Mouse (Mus musculus): Measurements from ENCODE around the gene Nol6.

Nol6 gene

GRCm38 (mm10) chr4:41124180-41124951 is at the start of gene Nol6:
Nol6 (minus strand) TSS chr4:41124455.
- DNase-seq (ENCODE audit: extremely low read depth, low read depth): peak; percentile 99

GRCm38 (mm10) chr4:41170970-41171369 is 46.7 kb upstream of the Nol6 start:
- DNase-seq (ENCODE audit: extremely low read depth, low read depth): no peak

- no peak for DNase-seq (ENCODE audit: extremely low read depth, low read depth)
Measured at GRCm38 (mm10) chr4:41165693-41166475, 41.6 kb upstream of the Nol6 start.

GRCm38 (mm10) chr4:41164974-41165373 is 40.7 kb upstream of the Nol6 start:
- DNase-seq (ENCODE audit: extremely low read depth, low read depth): no peak

GRCm38 (mm10) chr4:41161232-41161631 is 37.0 kb upstream of the Nol6 start:
- no peak for DNase-seq (ENCODE audit: extremely low read depth, low read depth)

DNA sequence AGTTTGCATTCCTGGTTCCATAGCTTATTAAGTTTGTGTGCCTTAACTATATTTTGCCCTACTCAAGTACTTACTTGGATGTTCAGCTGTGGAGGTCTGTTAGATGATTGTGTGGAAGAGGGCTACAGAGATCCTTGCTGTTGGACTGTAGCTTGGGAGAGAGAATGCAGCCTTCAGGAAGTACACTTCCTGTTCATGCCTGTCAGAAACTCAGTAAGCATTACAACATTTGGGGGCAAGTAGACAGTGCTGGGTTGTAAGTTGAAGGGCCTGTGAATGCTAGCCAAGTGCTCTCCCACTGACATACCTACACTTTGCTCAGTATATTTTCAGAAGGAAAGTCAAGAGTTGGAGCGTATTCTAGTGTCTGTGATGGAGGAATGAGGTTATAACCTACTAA is 34.0 kb upstream of the Nol6 start:
- DNase-seq (ENCODE audit: extremely low read depth, low read depth): no peak

DNA sequence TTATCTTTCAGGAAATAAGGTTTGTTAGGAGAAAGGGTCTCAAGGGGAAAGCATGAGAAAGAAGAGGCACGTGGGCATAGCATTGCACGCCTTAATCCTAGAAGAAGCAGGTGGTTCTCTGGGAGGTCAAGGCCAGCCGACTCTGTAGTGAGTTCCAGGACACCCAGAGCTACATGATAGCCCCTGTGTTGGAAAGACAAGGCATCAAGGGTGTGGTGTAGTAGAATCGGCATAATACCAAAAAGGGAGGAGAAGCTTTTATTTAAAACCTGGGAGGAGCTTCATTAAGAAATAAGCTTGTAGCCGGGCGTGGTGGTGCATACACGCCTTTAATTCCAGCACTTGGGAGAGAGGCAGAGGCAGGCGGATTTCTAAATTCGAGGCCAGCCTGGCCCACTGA is 32.7 kb upstream of the Nol6 start:
- no peak for DNase-seq (ENCODE audit: extremely low read depth, low read depth)

DNA sequence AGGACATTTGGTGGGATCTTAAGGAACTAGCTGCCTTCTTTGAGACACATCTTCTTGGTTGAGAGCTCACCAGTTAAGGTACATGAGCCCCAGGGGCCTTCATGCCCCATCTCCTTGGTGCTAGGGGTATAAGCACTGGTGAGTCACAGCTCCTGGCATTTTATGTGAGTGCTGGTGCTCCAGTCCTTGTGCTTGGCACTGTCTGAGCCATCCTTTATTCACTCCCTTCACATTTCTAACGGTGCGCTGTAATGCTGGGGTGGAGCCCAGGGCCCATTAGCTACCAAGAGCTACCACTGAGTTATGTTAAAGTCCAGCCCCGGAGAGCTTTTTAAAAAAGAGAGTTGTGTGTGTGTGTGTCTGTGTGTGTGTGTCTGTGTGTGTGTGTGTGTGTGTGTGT is 28.9 kb upstream of the Nol6 start:
- DNase-seq (ENCODE audit: extremely low read depth, low read depth): no peak

DNA sequence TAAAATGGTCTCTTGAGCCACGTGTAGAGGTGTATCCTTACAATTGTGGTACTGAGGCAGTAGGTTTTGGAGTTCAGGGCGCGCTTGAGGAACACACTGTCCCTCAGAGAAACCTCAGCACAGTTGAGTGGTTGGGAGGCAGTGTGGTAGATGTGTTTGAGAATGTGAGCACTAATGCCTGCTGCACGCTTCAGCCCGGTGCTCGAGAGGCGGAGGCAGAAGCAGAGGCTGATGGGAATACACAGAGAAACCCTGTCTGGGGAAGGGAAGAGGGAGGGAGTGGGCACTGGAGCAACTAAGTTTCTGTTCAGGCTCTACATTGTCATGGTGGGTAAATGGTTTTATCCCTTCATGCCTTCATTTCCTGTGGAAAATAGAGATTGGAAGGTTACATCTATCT is 26.9 kb upstream of the Nol6 start:
- no peak for DNase-seq (ENCODE audit: extremely low read depth, low read depth)

DNA sequence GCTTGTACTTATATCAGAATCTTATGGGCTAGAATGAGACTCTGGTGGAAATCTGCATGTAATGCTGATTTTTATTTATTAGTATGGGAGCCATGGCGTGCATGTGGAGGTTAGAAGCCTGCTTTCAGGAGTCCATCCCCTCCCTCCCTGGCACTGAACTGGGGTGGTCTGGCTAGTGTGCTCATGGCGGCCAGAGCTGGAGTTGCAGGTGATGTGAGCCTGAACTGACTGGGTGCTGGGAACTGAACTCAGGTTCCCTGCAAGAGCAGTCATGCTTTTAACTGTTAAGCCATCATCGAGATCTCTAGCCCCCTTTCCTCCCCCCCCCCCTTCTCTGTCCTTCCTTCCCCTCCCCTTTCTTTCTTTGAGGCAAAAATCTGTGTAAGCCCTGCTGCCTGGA is 25.6 kb upstream of the Nol6 start:
- no peak for DNase-seq (ENCODE audit: extremely low read depth, low read depth)

DNA sequence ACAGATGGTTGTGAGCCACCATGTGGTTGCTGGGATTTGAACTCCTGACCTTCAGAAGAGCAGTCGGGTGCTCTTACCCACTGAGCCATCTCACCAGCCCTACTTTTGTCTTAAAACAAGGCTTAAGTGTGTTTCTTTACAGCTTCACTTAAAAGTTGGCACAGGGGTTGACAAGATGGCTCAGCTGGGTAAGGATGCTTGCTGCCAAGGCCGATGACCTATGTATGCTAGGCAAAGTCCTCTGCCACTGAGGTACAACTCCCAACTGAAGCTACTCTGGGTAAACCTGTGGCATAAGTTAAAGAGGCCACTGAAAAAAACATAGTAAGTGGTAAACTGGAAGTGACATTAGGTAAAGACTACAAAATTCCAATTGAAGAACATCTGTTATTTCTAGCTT is 18.3 kb upstream of the Nol6 start:
- DNase-seq (ENCODE audit: extremely low read depth, low read depth): no peak

GRCm38 (mm10) chr4:41140174-41140875 is 16.1 kb upstream of the Nol6 start:
- no peak for DNase-seq (ENCODE audit: extremely low read depth, low read depth)

DNA sequence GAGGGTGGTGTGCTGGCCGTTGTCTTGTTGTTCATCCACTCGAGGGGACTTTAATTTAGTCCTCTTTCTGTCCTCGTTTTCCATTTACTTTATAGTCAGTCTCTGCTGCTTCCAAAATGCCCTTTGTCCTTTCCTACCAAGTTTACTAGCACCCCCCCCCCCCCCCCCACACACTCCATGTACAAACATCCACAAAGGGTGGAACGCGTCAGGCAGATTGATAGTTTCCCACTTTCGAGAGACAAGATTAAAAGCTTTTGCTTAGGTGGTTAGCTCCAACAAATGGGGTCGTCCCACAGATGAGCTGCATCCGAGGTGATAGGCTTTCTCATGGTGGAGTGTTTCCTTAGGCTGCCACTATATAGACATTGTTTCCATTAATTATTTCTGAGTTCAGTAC is 12.6 kb upstream of the Nol6 start:
- DNase-seq (ENCODE audit: extremely low read depth, low read depth): no peak

GRCm38 (mm10) chr4:41136454-41136805 is 12.2 kb upstream of the Nol6 start:
- no peak for DNase-seq (ENCODE audit: extremely low read depth, low read depth)

DNA sequence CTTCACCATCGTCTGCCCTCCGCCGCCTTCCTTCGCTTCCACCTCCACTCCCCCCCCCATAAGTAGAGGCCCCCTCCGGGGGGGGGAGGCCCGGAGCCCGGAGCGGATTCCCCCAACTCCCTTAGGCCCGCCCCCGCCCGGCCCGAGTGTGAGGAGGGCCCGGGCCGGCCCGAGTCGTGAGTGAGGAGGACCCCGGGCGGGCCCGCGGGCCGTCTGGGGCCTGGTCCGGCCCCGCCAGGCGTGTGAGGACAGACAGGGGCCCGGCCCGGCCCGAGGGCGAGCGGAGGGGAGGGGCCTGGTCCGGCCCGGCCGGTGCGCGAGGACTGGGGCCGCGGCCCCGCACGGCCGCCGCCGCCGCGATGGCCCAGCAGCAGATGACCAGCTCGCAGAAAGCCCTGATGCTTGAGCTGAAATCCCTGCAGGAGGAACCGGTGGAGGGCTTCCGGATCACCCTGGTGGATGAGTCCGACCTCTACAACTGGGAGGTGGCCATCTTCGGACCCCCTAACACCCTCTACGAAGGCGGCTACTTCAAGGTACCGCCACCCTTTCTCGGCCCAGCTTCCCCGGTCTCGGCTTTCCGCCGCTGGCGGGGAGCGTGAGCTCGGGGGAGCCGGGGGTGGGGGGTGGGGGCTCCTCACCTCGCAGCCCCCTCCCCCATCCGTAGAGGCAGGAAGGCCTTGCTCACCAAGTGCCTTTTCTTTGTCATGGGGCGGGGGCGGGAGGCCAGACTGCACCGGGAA is 11.6 kb upstream of the Nol6 start, which contains the start of gene Ube2r2:
TSS of gene Ube2r2 (plus strand) at position 33 of the 743 bp plus-strand sequence.
- no peak for DNase-seq (ENCODE audit: extremely low read depth, low read depth)

- DNase-seq (ENCODE audit: extremely low read depth, low read depth): peak; percentile 62
Measured at GRCm38 (mm10) chr4:41134935-41135710, 10.9 kb upstream of the Nol6 start.

DNA sequence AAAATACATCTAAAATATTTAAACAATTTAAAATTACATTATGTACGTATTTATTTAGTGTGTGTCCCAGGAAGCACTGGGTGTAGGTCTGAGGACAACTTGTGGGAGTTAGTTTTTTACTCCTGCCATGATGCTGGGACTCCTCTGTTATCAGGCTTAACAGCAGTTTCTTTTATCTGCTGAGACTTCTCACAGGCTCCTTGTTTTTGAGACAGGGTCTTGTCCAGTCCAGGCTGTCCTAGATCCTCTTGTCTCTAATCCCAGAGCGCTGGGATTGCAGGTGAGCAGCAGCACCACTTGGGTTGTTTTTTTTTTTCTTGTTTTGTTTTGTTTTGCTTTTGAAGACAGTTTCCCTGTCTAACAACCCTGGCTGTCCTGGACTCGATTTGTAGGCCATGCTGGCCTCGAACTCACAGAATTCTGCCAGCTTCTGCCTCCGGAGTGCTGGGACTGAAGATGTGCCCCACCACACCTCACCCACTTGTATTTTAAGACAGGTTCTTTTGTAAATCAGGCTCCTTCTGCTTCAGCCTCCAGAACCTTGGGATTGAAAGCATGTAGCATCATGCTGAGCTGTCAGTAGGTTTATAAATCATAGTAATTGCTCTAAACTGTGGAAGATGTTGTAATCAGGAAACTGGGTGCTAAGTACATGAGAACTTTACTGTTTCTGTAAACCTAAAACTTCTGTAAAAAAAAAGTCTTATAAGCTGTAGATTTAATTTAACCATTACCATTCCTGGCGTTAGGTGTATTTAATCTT is 9.5 kb upstream of the Nol6 start:
- no peak for DNase-seq (ENCODE audit: extremely low read depth, low read depth)

GRCm38 (mm10) chr4:41132471-41132870 is 8.2 kb upstream of the Nol6 start:
- no peak for DNase-seq (ENCODE audit: extremely low read depth, low read depth)

DNA sequence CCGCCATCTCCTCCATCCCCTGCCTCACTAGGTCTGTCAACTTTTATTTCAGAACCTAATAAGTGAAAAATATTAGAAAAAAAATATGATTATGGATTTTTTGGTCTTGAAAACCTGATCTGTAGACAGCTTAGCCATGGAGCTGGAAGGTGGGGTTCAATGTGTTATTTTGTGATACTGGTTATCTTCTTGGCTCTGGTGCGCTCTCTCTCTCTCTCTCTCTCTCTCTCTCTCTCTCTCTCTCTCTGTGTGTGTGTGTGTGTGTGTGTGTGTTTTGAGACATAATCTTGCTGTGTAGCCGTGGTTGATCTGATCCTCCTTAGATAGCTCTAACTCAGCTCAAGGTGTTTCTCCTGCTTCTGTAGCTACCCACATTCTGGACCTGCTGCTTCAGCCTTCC is 5.6 kb upstream of the Nol6 start:
- DNase-seq (ENCODE audit: extremely low read depth, low read depth): no peak

DNA sequence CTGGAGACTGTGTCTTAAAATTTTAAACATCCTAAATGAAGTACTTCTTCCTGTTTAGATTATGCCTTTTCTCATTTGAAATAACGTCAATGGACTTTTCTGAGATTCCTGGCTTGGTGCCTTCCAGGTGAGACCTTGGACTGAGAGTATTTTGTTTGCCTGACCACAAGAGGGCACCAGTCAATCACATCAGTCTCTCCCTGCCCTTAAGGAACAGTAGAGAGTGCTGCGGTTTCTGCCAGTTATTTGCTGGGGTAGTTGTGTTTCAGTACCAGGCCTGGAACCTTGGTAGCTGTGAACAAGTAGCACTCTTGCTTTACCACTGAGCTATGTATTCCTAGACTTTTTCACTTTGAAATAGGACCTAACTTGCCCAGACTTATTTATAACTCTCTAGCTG is 5.2 kb upstream of the Nol6 start:
- DNase-seq (ENCODE audit: extremely low read depth, low read depth): peak; percentile 65
